Mouse (Mus musculus): Measurements from ENCODE around the gene Tmem207.

DNA sequence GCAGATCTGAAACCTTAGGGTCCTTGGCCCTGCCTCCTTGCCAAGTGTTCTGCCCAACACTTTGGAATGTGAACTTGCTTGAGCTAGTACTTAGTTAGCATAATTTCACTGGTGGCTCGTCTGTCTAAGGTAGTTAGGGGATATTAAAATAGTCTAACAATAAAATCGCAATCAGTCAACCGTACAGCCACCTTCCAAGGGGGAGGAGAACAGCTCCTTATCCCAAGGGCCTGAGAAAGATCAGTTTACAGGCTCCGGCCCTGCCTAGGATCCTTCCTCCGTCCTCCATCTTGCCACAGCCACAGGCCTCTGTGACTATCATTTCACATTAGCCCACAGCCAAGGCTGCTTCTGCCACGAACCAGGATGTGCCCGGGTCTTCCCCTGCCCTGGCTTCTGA lies 63.7 kb downstream of the Tmem207 start, which contains the start of gene Cldn16:
- TF ChIP-seq CTCF (IDR thresholded peaks at IDR 0.05; ENCODE audit: control insufficient read depth, insufficient read depth, low read length) (no peak), POLR2A (IDR thresholded peaks at IDR 0.05; ENCODE audit: borderline replicate concordance, control insufficient read depth, low read depth, low read length) (no peak)
